Mouse (Mus musculus) adrenal gland, postnatal 0 days (tissue): ENCODE measurements around the gene Nek10. TPM values are rescaled to one million over a fixed set of nuclear protein-coding genes. Genes with fewer than 3 reads are reported as not detected.

ENCODE experiments used
- polyA plus RNA-seq: library from polyadenylated mRNA; unstranded; fragments of >200 nt; fragmentation: Nextera tagmentation; extraction: Ambion mirVana; gene quantifications from 2 replicates; pipeline ENCODE4 v1.2.1, GENCODE M21; 2015

The Nek10 gene
- not detected in 2 replicates for polyA plus RNA-seq

DNA sequence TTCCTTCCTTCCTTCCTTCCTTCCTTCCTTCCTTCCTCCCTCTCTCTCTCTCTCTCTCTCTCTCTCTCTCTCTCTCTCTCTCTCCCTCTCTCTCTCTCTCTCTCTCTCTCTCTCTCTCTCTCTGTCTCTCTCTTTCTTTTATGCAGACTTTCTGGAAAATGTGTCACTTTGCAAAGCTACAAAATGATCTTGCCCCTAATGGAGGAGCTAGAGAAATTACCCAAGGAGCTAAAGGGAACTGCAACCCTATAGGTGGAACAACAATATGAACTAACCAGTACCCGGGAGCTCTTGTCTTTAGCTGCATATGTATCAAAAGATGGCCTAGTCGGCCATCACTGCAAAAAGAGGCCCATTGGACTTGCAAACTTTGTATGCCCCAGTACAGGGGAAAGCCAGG, at the start of gene Nek10:
TSS of gene Nek10 (plus strand) at position 301 of the 400 bp plus-strand sequence.

Other genes with a start within 250 kb of the Nek10 start
- 7.9 and 12.7 TPM in 2 replicates for gene Slc4a7, start 101.1 kb upstream of the Nek10 start, polyA plus RNA-seq